Mouse (Mus musculus): ENCODE measurements around the gene Gm20696.

GRCm38 (mm10) chr6:99310529-99310928, 356.1 kb downstream of the Gm20696 start:
- TF ChIP-seq GATA1 (IDR thresholded peaks at IDR 0.05; ENCODE audit: borderline replicate concordance, low read length), result no peak
- no peak for TF ChIP-seq FLI1 (IDR thresholded peaks at IDR 0.05; ENCODE audit: low read length)
